Mouse (Mus musculus): ENCODE results near the gene Pqbp1. TPM values are rescaled to one million over a fixed set of nuclear protein-coding genes. Genes with fewer than 3 reads are reported as not detected.
"Not testable (repeated sequence)": the region's sequence is repeated elsewhere in the genome, so short reads cannot be mapped to it uniquely, and the experiment has no call there.

The Pqbp1 gene
- polyA plus RNA-seq, 1 experiment from 2014 or later = 147 TPM

GRCm38 (mm10) chrX:7919601-7920383 is 20.7 kb upstream of the Pqbp1 start, which contains the start of gene Pcsk1n:
Gene Pcsk1n, plus strand, starts transcription at chrX:7919822.
- 0 out of 2 replicates have a peak, but pooled peaks cover 3% of the 10 kb centered on the region for H3K4me1 ChIP-seq (replicated peaks)
- H3K4me2 ChIP-seq = peak within 1 kb of the TSS; percentile 56
- H3K36me3 ChIP-seq = no peaks in the 10 kb centered on the region
- ATAC-seq (ENCODE audit: insufficient number of reproducible peaks, insufficient read depth, low FRiP score, low TSS enrichment, low read depth) = no peak
- no peaks in the 10 kb centered on the region for H3K9me3 ChIP-seq
- H3K4me3 ChIP-seq (replicated peaks) = peak within 1 kb of the TSS; percentile 30
- 0 out of 2 replicates have a peak within 1 kb of the TSS, but pooled peaks have one; percentile 12 for H3K9ac ChIP-seq (replicated peaks)
- 16% methylated on average over 28 of the region's 40 CpGs for WGBS
- H3K27me3 ChIP-seq = peaks cover 64% of the 10 kb centered on the region
- no peak within 1 kb of the TSS for H3K27ac ChIP-seq

DNA sequence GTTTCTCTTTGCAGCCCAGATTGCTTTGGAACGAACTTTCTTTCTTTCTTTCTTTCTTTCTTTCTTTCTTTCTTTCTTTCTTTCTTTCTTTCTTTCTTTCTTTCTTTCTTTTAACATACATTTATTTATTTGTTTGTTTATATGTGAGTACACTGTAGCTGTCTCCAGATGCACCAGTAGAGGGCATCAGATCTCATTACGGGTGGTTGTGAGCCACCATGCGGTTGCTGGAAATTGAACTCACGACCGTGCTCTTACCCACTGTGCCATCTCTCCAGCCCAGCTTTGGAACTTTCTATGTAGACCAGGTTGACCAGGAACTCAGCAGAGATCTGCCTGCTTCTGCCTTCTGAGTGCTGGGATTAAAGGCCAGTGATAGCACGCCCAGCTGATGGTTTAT is 18.9 kb upstream of the Pqbp1 start:
- H3K4me3 ChIP-seq (replicated peaks); H3K9me3 ChIP-seq; H3K4me2 ChIP-seq; H3K36me3 ChIP-seq; H3K4me1 ChIP-seq (replicated peaks); H3K9ac ChIP-seq (replicated peaks); ATAC-seq (ENCODE audit: insufficient number of reproducible peaks, insufficient read depth, low FRiP score, low TSS enrichment, low read depth); H3K27ac ChIP-seq: not testable (repeated sequence)
- H3K27me3 ChIP-seq = peaks cover 47% of the 10 kb centered on the region
- 69% methylated on average over 6 of the region's 6 CpGs for WGBS

GRCm38 (mm10) chrX:7915669-7916068 is 16.6 kb upstream of the Pqbp1 start:
- H3K9me3 ChIP-seq; H3K36me3 ChIP-seq; H3K4me1 ChIP-seq (replicated peaks); ATAC-seq (ENCODE audit: insufficient number of reproducible peaks, insufficient read depth, low FRiP score, low TSS enrichment, low read depth); H3K27ac ChIP-seq; H3K4me2 ChIP-seq; H3K9ac ChIP-seq (replicated peaks); H3K4me3 ChIP-seq (replicated peaks): not testable (repeated sequence)
- peaks cover 24% of the 10 kb centered on the region for H3K27me3 ChIP-seq
- 21% methylated on average over 3 of the region's 3 CpGs for WGBS

- Histone ChIP-seq H3K9ac (replicated peaks) (no peak overlapping the region), H3K4me2 (no peak overlapping the region), H3K9me3 (no peaks in the 10 kb centered on the region), H3K4me1 (replicated peaks) (no peaks in the 10 kb centered on the region), H3K27me3 (no peaks in the 10 kb centered on the region), H3K36me3 (peaks cover 16% of the 10 kb centered on the region), H3K4me3 (replicated peaks) (no peak overlapping the region), H3K27ac (no peak overlapping the region)
- 60% methylated on average over 6 of the region's 6 CpGs for WGBS
- ATAC-seq (ENCODE audit: insufficient number of reproducible peaks, insufficient read depth, low FRiP score, low TSS enrichment, low read depth) = no peak
These were observed 11.4 kb upstream of the Pqbp1 start for GRCm38 (mm10) chrX:7910473-7910872.

GRCm38 (mm10) chrX:7909242-7909641 is 10.2 kb upstream of the Pqbp1 start, which contains the start of gene Gm10490:
Gene Gm10490, plus strand, starts transcription at chrX:7909542.
- 93% methylated on average over 4 of the region's 4 CpGs for WGBS
- H3K27me3 ChIP-seq; H3K4me3 ChIP-seq (replicated peaks); H3K27ac ChIP-seq; H3K9ac ChIP-seq (replicated peaks); H3K4me1 ChIP-seq (replicated peaks); H3K4me2 ChIP-seq; H3K9me3 ChIP-seq; ATAC-seq (ENCODE audit: insufficient number of reproducible peaks, insufficient read depth, low FRiP score, low TSS enrichment, low read depth): not testable (repeated sequence)
- peaks cover 24% of the 10 kb centered on the region for H3K36me3 ChIP-seq

DNA sequence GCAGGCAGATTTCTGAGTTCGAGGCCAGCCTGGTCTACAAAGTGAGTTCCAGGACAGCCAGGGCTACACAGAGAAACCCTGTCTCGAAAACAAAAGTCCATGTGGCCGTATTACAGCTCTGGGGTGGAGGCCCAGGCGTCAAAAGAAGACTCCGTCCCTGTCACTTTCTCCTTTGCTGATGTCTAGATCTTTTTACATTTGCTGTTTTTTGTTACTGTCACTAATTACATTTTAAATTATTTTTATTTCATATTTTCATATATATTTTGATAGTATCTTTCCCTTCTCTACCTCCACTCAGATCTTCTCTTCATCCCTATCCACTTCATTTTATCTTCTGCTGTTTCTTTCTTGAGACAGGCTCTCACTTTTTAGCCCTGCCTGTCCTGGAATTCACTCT is 8.7 kb upstream of the Pqbp1 start, which contains the start of gene Gm10491:
Gm10491 (minus strand) TSS at position 101 of the 400 bp plus-strand sequence.
- no peak within 1 kb of the TSS for H3K4me2 ChIP-seq
- no peaks in the 10 kb centered on the region for H3K4me1 ChIP-seq (replicated peaks)
- H3K4me3 ChIP-seq (replicated peaks) = no peak within 1 kb of the TSS
- H3K27me3 ChIP-seq = no peaks in the 10 kb centered on the region
- H3K36me3 ChIP-seq = peaks cover 31% of the 10 kb centered on the region
- H3K27ac ChIP-seq = no peak within 1 kb of the TSS
- no peak within 1 kb of the TSS for H3K9ac ChIP-seq (replicated peaks)
- no peaks in the 10 kb centered on the region for H3K9me3 ChIP-seq
- ATAC-seq (ENCODE audit: insufficient number of reproducible peaks, insufficient read depth, low FRiP score, low TSS enrichment, low read depth) = no peak
- WGBS = 92% methylated on average over 5 of the region's 5 CpGs

DNA sequence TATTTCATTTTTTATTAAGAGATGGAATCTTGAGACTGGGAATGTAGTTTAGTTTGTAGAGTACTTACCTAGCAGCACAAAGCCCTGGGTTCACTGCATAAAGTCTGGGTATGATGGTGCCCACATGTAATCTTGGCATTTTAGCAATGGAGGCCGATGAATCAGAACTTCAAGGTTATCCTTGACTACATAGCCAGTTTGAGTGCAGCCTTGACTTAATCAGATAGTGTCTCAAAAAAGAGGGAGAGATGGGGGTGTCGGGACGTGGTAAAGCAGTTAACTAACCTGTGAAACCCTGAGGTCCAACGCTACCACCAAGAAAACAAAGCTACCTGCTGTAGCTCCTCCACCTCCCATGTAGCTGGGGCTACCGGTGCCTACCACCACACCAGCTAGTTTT is 5.4 kb upstream of the Pqbp1 start:
- ATAC-seq (ENCODE audit: insufficient number of reproducible peaks, insufficient read depth, low FRiP score, low TSS enrichment, low read depth) = no peak
- no peaks in the 10 kb centered on the region for H3K4me1 ChIP-seq (replicated peaks)
- H3K27me3 ChIP-seq = no peaks in the 10 kb centered on the region
- no peaks in the 10 kb centered on the region for H3K9me3 ChIP-seq
- no peak overlapping the region for H3K9ac ChIP-seq (replicated peaks)
- no peak overlapping the region for H3K4me2 ChIP-seq
- H3K36me3 ChIP-seq = peaks cover 31% of the 10 kb centered on the region
- H3K4me3 ChIP-seq (replicated peaks) = no peak overlapping the region
- H3K27ac ChIP-seq = no peak overlapping the region
- 90% methylated on average over 5 of the region's 5 CpGs for WGBS

GRCm38 (mm10) chrX:7898211-7898610 is 858 bp downstream of the Pqbp1 start:
- Histone ChIP-seq H3K4me3 (replicated peaks) (peak overlapping the region; percentile 55), H3K27me3 (no peaks in the 10 kb centered on the region), H3K4me1 (replicated peaks) (0 out of 2 replicates have a peak, but pooled peaks cover 4% of the 10 kb centered on the region), H3K27ac (no peak overlapping the region), H3K9me3 (no peaks in the 10 kb centered on the region), H3K4me2 (peak overlapping the region; percentile 59), H3K9ac (replicated peaks) (peak overlapping the region; percentile 45; the same call in 1 of the 2 replicates), H3K36me3 (peaks cover 16% of the 10 kb centered on the region)
- WGBS = 24% methylated on average over 13 of the region's 13 CpGs
- no peak for ATAC-seq (ENCODE audit: insufficient number of reproducible peaks, insufficient read depth, low FRiP score, low TSS enrichment, low read depth)

- ATAC-seq (ENCODE audit: insufficient number of reproducible peaks, insufficient read depth, low FRiP score, low TSS enrichment, low read depth) = peak; percentile 88
- WGBS = 14% methylated on average over 48 of the region's 49 CpGs
- H3K9me3 ChIP-seq = no peaks in the 10 kb centered on the region
- peak within 1 kb of the TSS; percentile 64 for H3K27ac ChIP-seq
- H3K36me3 ChIP-seq = peaks cover 5% of the 10 kb centered on the region; the same call in 1 of the 2 replicates
- peaks cover 4% of the 10 kb centered on the region for H3K4me1 ChIP-seq (replicated peaks)
- peak within 1 kb of the TSS; percentile 63 for H3K4me2 ChIP-seq
- H3K9ac ChIP-seq (replicated peaks) = peak within 1 kb of the TSS; percentile 40
- no peaks in the 10 kb centered on the region for H3K27me3 ChIP-seq
- H3K4me3 ChIP-seq (replicated peaks) = peak within 1 kb of the TSS; percentile 57
These were observed 15.1 kb downstream of the Pqbp1 start, which contains the start of gene Slc35a2 for GRCm38 (mm10) chrX:7883841-7884567. Gene Slc35a2, plus strand, starts transcription at chrX:7884028.

DNA sequence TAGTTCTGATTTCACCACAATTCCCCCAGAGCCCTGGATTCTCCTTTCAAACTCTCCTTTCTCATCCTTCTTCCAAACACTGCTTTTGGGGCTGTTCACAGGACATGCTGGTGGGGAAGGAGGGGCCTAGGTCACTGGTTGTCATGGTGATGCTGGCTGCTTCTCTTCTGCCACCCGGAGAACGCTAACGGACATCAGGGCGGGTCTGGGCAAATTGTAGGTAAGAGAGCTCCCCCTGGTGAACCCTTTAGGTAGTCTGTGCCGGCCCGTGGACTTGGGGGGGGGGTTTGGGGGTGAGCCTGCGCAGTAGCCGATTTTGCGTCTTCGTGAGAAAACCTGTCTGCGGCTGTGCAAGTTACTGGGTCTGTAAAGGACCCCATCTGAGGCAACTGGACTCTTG is 19.2 kb downstream of the Pqbp1 start:
- Histone ChIP-seq H3K36me3 (no peaks in the 10 kb centered on the region; the same call in 1 of the 2 replicates), H3K9ac (replicated peaks) (no peak overlapping the region), H3K4me3 (replicated peaks) (no peak overlapping the region), H3K4me2 (peak overlapping the region; percentile 42), H3K9me3 (no peaks in the 10 kb centered on the region), H3K4me1 (replicated peaks) (peaks cover 6% of the 10 kb centered on the region), H3K27me3 (peaks cover 6% of the 10 kb centered on the region; the same call in 1 of the 2 replicates), H3K27ac (no peak overlapping the region)
- peak; percentile 29; the same call in 1 of the 2 replicates for ATAC-seq (ENCODE audit: insufficient number of reproducible peaks, insufficient read depth, low FRiP score, low TSS enrichment, low read depth)
- WGBS = 19% methylated on average over 11 of the region's 11 CpGs

GRCm38 (mm10) chrX:7878495-7878894 is 20.6 kb downstream of the Pqbp1 start:
- H3K4me1 ChIP-seq (replicated peaks) = peaks cover 6% of the 10 kb centered on the region; the same call in 1 of the 2 replicates
- H3K4me2 ChIP-seq = peak overlapping the region; percentile 86
- H3K27me3 ChIP-seq = peaks cover 6% of the 10 kb centered on the region; the same call in 1 of the 2 replicates
- no peaks in the 10 kb centered on the region for H3K9me3 ChIP-seq
- peaks cover 3% of the 10 kb centered on the region; the same call in 1 of the 2 replicates for H3K36me3 ChIP-seq
- no peak overlapping the region for H3K27ac ChIP-seq
- WGBS = 19% methylated on average over 21 of the region's 21 CpGs
- peak; percentile 48; the same call in 1 of the 2 replicates for ATAC-seq (ENCODE audit: insufficient number of reproducible peaks, insufficient read depth, low FRiP score, low TSS enrichment, low read depth)
- peak overlapping the region; percentile 46 for H3K4me3 ChIP-seq (replicated peaks)
- peak overlapping the region; percentile 47 for H3K9ac ChIP-seq (replicated peaks)
